Mouse (Mus musculus) brain, adult 2 months (tissue): ENCODE measurements at regions not wholly inside any gene's neighbourhood (a gene's known extent, or its start where the extent isn't known, plus 50 kb on each side); places are given as distances from the start of the nearest gene placed in this dataset.

Experiments used
- DNase-seq: peaks from one replicate; pipeline ENCODE4 v3.0.0; 2011; ENCODE audit warnings: low read depth, low spot score

- DNase-seq = peak; percentile 20
Observed at GRCm38 (mm10) chr3:45981851-45982250, 466.2 kb downstream of the Pabpc4l start.

- DNase-seq = peak; percentile 32
Observed at GRCm38 (mm10) chr3:45968655-45969054, 479.4 kb downstream of the Pabpc4l start.

- DNase-seq = peak; percentile 14
Observed at GRCm38 (mm10) chr3:45934435-45934834, 513.6 kb downstream of the Pabpc4l start.

GRCm38 (mm10) chr3:45924338-45924737 lies 523.7 kb downstream of the Pabpc4l start:
- DNase-seq = peak; percentile 8
